Mouse (Mus musculus) stomach, embryonic 14.5 days (tissue): ENCODE results near the gene Hist1h2ag. TPM values are rescaled to one million over a fixed set of nuclear protein-coding genes. Genes with fewer than 3 reads are reported as not detected.
A peak's percentile ranks its signal among the peaks of the same experiment; 100 is the strongest.

ENCODE experiments used
- ATAC-seq: fragments of 200-750 bp; cut with Nextera tagmentation; 2 replicates; pipeline ENCODE4 v1.8.0; 2017; ENCODE audit warnings: low read depth, moderate TSS enrichment; ENCODE audit not compliant: insufficient number of reproducible peaks, insufficient read depth, low FRiP score
- H3K27ac ChIP-seq: fragments of 300-500 bp; sonication (generic); 2 replicates; pipeline ENCODE4 v1.5.1; 2014; ENCODE audit warnings: mild to moderate bottlenecking, low read length, moderate library complexity, mixed read lengths
- H3K27me3 ChIP-seq: fragments of 300-500 bp; sonication (generic); 2 replicates; pipeline ENCODE4 v1.6.1; 2014; ENCODE audit warnings: low read length, control low read depth, mixed read lengths; ENCODE audit not compliant: control insufficient read depth, insufficient read depth
- H3K36me3 ChIP-seq: fragments of 300-500 bp; sonication (generic); 2 replicates; pipeline ENCODE4 v1.6.1; 2014; ENCODE audit warnings: mild to moderate bottlenecking, control low read depth, low read length, moderate library complexity, mixed read lengths; ENCODE audit not compliant: control insufficient read depth, insufficient read depth
- H3K4me1 ChIP-seq: fragments of 300-500 bp; sonication (generic); 2 replicates; pipeline ENCODE4 v1.6.1; 2014; ENCODE audit warnings: low read length, control low read depth, mixed read lengths; ENCODE audit not compliant: control insufficient read depth, insufficient read depth
- H3K4me2 ChIP-seq: fragments of 300-500 bp; sonication (generic); replicated peaks from 2 replicates; pipeline ENCODE4 v1.6.1; 2014; ENCODE audit warnings: low read depth, low read length, control low read depth
- H3K4me3 ChIP-seq: fragments of 300-500 bp; sonication (generic); 2 replicates; pipeline ENCODE4 v1.5.1; 2014; ENCODE audit warnings: low read depth, low read length, control low read depth
- H3K9ac ChIP-seq: fragments of 300-500 bp; sonication (generic); replicated peaks from 2 replicates; pipeline ENCODE4 v1.6.1; 2014; ENCODE audit warnings: low read depth, mild to moderate bottlenecking, control low read depth, low read length, moderate library complexity, mixed read lengths
- H3K9me3 ChIP-seq: fragments of 300-500 bp; sonication (generic); 2 replicates; pipeline ENCODE4 v1.6.1; 2016; ENCODE audit warnings: low read depth, low read length, control low read depth; ENCODE audit not compliant: control insufficient read depth
- WGBS: fragments of 180-500 bp; shearing (Covaris S2); extraction: QIAGEN DNeasy Blood & Tissue Kit; methylation state at CpG from one replicate; pipeline ENCODE4 v1.1.7; 2014; 5-methylcytosine and 5-hydroxymethylcytosine counted together
- polyA plus RNA-seq: library from polyadenylated mRNA; unstranded; fragments of >200 nt; fragmentation: Nextera tagmentation; extraction: Ambion mirVana; gene quantifications from 2 replicates; pipeline ENCODE4 v1.2.1, GENCODE M21; 2014

Gene Hist1h2ag
- polyA plus RNA-seq, 1 experiment from 2014 or later: 54.9 TPM

GRCm38 (mm10) chr13:22021581-22021980, 21.2 kb downstream of the Hist1h2ag start:
- 1% methylated on average over 11 of the region's 11 CpGs for WGBS
- Histone ChIP-seq H3K27me3 (0 out of 2 replicates have a peak, but pooled peaks cover under 1% of the 10 kb centered on the region), H3K4me1 (no peaks in the 10 kb centered on the region), H3K9ac (0 out of 2 replicates have a peak overlapping the region, but pooled peaks have one; percentile 1), H3K4me2 (peak overlapping the region; percentile 81), H3K4me3 (peak overlapping the region; percentile 50), H3K36me3 (no peaks in the 10 kb centered on the region), H3K9me3 (no peaks in the 10 kb centered on the region), H3K27ac (no peak overlapping the region)
- no peak for ATAC-seq

DNA sequence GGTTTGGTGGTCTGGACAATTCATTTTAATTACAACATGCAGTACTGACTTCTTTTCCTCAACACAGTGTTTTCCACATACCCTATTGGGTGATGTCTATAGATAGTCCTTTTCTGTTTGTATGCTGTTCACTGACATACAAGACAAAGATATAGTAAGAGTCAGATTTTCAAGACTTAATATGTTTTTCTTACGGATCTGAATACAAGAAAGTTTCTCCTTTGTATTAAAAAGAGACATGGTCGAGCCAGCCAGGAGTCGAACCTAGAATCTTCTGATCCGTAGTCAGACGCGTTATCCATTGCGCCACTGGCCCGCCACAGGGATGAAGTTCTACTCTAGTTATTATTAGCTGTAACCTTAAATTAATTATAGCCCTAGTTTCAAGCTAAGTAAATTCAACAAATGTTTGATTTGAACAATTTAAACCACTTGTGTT, 21.8 kb downstream of the Hist1h2ag start:
- ATAC-seq: peak; percentile 77
- no peaks in the 10 kb centered on the region for H3K9me3 ChIP-seq
- under 1% methylated on average over 8 of the region's 8 CpGs for WGBS
- peak overlapping the region; percentile 50 for H3K4me3 ChIP-seq
- H3K27me3 ChIP-seq: 0 out of 2 replicates have a peak, but pooled peaks cover 3% of the 10 kb centered on the region
- no peaks in the 10 kb centered on the region for H3K4me1 ChIP-seq
- peak overlapping the region; percentile 30; the same call in 1 of the 2 replicates for H3K9ac ChIP-seq
- peak overlapping the region; percentile 81 for H3K4me2 ChIP-seq
- H3K36me3 ChIP-seq: no peaks in the 10 kb centered on the region
- no peak overlapping the region for H3K27ac ChIP-seq

GRCm38 (mm10) chr13:22019934-22020835, 22.6 kb downstream of the Hist1h2ag start:
- 0 out of 2 replicates have a peak, but pooled peaks cover 6% of the 10 kb centered on the region for H3K27me3 ChIP-seq
- H3K4me3 ChIP-seq: peak overlapping the region; percentile 50
- H3K4me1 ChIP-seq: no peaks in the 10 kb centered on the region
- H3K36me3 ChIP-seq: no peaks in the 10 kb centered on the region
- 1% methylated on average over 44 of the region's 44 CpGs for WGBS
- H3K9ac ChIP-seq: peak overlapping the region; percentile 30
- peak overlapping the region; percentile 81 for H3K4me2 ChIP-seq
- no peak overlapping the region for H3K27ac ChIP-seq
- no peak for ATAC-seq
- H3K9me3 ChIP-seq: no peaks in the 10 kb centered on the region; the same call in 1 of the 2 replicates

DNA sequence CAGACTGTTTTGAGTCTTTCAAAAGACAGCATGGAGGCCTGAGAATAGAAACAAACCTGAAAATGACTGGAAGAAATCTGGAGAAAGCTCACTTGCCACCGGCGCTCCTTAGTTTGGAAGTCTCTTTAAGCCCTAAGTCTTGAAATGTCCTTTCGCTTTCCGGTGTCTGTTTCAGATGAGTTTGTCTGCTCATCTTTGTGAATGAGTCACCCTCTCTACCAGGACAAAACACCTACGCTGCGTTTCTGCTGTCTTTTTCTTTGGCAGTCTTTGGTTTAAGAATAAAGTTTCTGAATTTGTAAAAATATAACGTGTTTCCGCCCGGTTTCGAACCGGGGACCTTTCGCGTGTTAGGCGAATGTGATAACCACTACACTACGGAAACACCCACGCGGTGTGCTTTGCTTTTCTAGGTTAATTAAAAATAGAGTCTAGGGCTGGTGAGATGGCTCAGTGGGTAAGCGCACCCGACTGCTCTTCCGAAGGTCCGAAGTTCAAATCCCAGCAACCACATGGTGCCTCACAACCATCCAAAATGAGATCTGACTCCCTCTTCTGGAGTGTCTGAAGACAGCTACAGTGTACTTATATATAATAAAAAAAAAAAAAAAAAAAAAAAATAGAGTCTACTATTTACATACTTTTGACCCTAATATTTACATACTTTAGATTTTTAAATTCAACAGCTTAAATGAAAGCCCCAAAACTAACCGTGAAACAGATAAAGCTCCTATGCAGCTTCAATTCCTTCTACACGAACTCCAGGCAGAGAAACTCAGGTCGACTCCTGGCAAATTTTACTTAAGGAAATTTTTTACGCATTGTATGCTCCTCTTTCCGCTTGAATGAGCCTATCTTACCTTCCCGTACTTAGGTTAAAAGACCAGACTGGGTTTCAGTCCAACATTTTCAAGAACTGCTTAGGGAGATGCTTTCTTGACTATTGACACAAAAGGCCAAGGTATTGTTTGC, 27.0 kb downstream of the Hist1h2ag start:
- Histone ChIP-seq H3K4me2 (0 out of 2 replicates have a peak overlapping the region, but pooled peaks have one; percentile 33), H3K27me3 (peaks cover 34% of the 10 kb centered on the region), H3K36me3 (no peaks in the 10 kb centered on the region), H3K9ac (no peak overlapping the region), H3K4me3 (peak overlapping the region; percentile 8), H3K4me1 (0 out of 2 replicates have a peak, but pooled peaks cover 4% of the 10 kb centered on the region), H3K27ac (no peak overlapping the region), H3K9me3 (no peaks in the 10 kb centered on the region; the same call in 1 of the 2 replicates)
- 15% methylated on average over 27 of the region's 27 CpGs for WGBS
- ATAC-seq: peak; percentile 81

DNA sequence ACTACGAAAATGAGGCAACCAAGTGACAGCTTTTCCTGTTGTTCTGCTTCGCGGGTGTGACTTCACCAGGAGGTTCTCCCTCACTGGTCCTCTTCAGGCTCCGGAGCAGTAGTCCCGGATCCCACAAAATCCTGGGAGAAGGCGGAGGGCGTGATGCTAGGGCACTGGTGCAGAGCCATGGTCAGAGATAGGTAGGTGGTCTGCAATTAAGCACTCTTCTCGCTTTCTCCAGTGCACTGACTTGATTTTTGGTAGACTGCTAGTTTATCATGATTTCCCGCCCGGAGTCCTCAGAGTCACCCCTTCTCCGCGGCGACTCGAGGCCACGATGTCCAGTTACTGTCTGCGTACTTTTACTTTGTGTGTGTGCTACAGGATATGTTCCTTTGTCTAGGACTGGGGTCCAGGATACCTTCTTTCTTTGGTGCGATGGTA, 28.3 kb downstream of the Hist1h2ag start:
- 14% methylated on average over 17 of the region's 17 CpGs for WGBS
- no peak for ATAC-seq

GRCm38 (mm10) chr13:22013716-22014115, 29.0 kb downstream of the Hist1h2ag start:
- no peak overlapping the region for H3K4me3 ChIP-seq

More for the DNA sequence above, 28.3 kb downstream of the Hist1h2ag start:
- H3K4me2 ChIP-seq: peak overlapping the region; percentile 33
- H3K9me3 ChIP-seq: no peaks in the 10 kb centered on the region; the same call in 1 of the 2 replicates
- no peak overlapping the region for H3K27ac ChIP-seq
- peak overlapping the region; percentile 5; the same call in 1 of the 2 replicates for H3K4me3 ChIP-seq
- 0 out of 2 replicates have a peak, but pooled peaks cover 4% of the 10 kb centered on the region for H3K4me1 ChIP-seq
- no peaks in the 10 kb centered on the region for H3K36me3 ChIP-seq
- no peak overlapping the region for H3K9ac ChIP-seq
- peaks cover 42% of the 10 kb centered on the region for H3K27me3 ChIP-seq

GRCm38 (mm10) chr13:22009642-22010041, 33.1 kb downstream of the Hist1h2ag start, which contains the start of gene Prss16:
TSS of gene Prss16 (minus strand) at chr13:22009742.
- peaks cover 62% of the 10 kb centered on the region for H3K27me3 ChIP-seq
- H3K4me2 ChIP-seq: no peak within 1 kb of the TSS
- no peaks in the 10 kb centered on the region for H3K36me3 ChIP-seq
- H3K4me1 ChIP-seq: peaks cover 8% of the 10 kb centered on the region; the same call in 1 of the 2 replicates
- no peak within 1 kb of the TSS for H3K4me3 ChIP-seq
- no peak for ATAC-seq
- no peak within 1 kb of the TSS for H3K9ac ChIP-seq
- no peaks in the 10 kb centered on the region for H3K9me3 ChIP-seq
- 35% methylated on average over 7 of the region's 7 CpGs for WGBS
- H3K27ac ChIP-seq: no peak within 1 kb of the TSS

More at GRCm38 (mm10) chr13:22013716-22014115, 29.0 kb downstream of the Hist1h2ag start:
- H3K36me3 ChIP-seq: no peaks in the 10 kb centered on the region
- H3K9me3 ChIP-seq: no peaks in the 10 kb centered on the region; the same call in 1 of the 2 replicates
- WGBS: 23% methylated on average over 13 of the region's 13 CpGs
- H3K9ac ChIP-seq: no peak overlapping the region
- ATAC-seq: no peak
- 0 out of 2 replicates have a peak, but pooled peaks cover 4% of the 10 kb centered on the region for H3K4me1 ChIP-seq
- peaks cover 49% of the 10 kb centered on the region for H3K27me3 ChIP-seq
- H3K4me2 ChIP-seq: no peak overlapping the region
- no peak overlapping the region for H3K27ac ChIP-seq
